Mouse (Mus musculus) heart, adult 2 months (tissue): ENCODE measurements around the gene Zcwpw1. TPM values are rescaled to one million over a fixed set of nuclear protein-coding genes. Genes with fewer than 3 reads are reported as not detected.
A peak's percentile ranks its signal among the peaks of the same experiment; 100 is the strongest.

ENCODE experiments used
- DNase-seq, 2 experiments: peaks; one replicate each; pipeline ENCODE4 v3.0.0; 2021
- H3K27ac ChIP-seq: fragments of 200-600 bp; 2 replicates; pipeline ENCODE4 v1.8.1; 2022
- H3K27me3 ChIP-seq: fragments of 200-500 bp; 2 replicates; pipeline ENCODE4 v1.6.1; 2012; ENCODE audit warnings: mild to moderate bottlenecking, low read length, inconsistent platforms, mixed read lengths; ENCODE audit not compliant: control insufficient read depth, insufficient read depth
- H3K36me3 ChIP-seq: fragments of 200-500 bp; 2 replicates; pipeline ENCODE4 v1.6.1; 2012; ENCODE audit warnings: low read length, inconsistent platforms; ENCODE audit not compliant: control insufficient read depth, insufficient read depth
- H3K4me1 ChIP-seq: fragments of 200-500 bp; 2 replicates; pipeline ENCODE4 v1.6.1; 2011; ENCODE audit warnings: low read length; ENCODE audit not compliant: control insufficient read depth, insufficient read depth
- H3K4me3 ChIP-seq: fragments of 200-600 bp; 2 replicates; pipeline ENCODE4 v1.8.1; 2022
- H3K79me2 ChIP-seq: fragments of 200-500 bp; replicated peaks from 2 replicates; pipeline ENCODE4 v1.6.1; 2012; ENCODE audit warnings: mild to moderate bottlenecking, inconsistent platforms, low read length, moderate library complexity, mixed read lengths; ENCODE audit not compliant: control insufficient read depth, insufficient read depth
- H3K9ac ChIP-seq: fragments of 200-500 bp; 2 replicates; pipeline ENCODE4 v1.6.1; 2012; ENCODE audit warnings: low read depth, mild to moderate bottlenecking, control low read depth, inconsistent platforms, low read length, mixed read lengths
- CTCF ChIP-seq: fragments of 200-600 bp; IDR thresholded peaks from 2 replicates; pipeline ENCODE4 v1.8.1; 2022; ENCODE audit warnings: antibody characterized with exemption, mild to moderate bottlenecking, moderate library complexity
- EP300 ChIP-seq: fragments of 200-500 bp; IDR thresholded peaks from 2 replicates; pipeline ENCODE4 v1.6.1; 2011; ENCODE audit warnings: low read depth, low read length, control low read depth; ENCODE audit not compliant: insufficient read depth
- POLR2A ChIP-seq: fragments of 200-500 bp; IDR thresholded peaks from 2 replicates; pipeline ENCODE4 v1.6.1; 2011; ENCODE audit warnings: mild to moderate bottlenecking, low read depth, low read length, control low read depth; ENCODE audit not compliant: insufficient read depth
- WGBS: fragments of 180-500 bp; shearing (Covaris S2); methylation state at CpG from one replicate; pipeline ENCODE4 v1.1.7; 2018; 5-methylcytosine and 5-hydroxymethylcytosine counted together
- intact Hi-C: fragments of 180-260 bp; cut with DNase I; formaldehyde crosslinking; loops from one replicate; pipeline ENCODE4 v1.15.1; 2025
- polyA plus RNA-seq: library from polyadenylated mRNA; depleted of rRNA; stranded (reverse); fragments of >200 nt; gene quantifications from 2 replicates; pipeline ENCODE4 v1.2.3, GENCODE M21; 2012
- total RNA-seq, 2 experiments: library from RNA; stranded (reverse); gene quantifications; 2 replicates each; pipeline ENCODE4 v1.2.3; 2021

Zcwpw1 gene
- total and polyA plus RNA-seq, 3 experiments, result 0.39 to 0.52 (median 0.44) TPM

- intact Hi-C loops, result loop anchor here (5.0 to 10.0 kb wide), 3 partner anchors 284 to 804 kb away; partner anchors contain the start of genes Plod3, Pop7, Zfp113 and Znhit1
- peaks cover 4% of the 10 kb centered on the region; the same call in 1 of the 2 replicates for H3K79me2 ChIP-seq
- peaks cover 14% of the 10 kb centered on the region for H3K4me1 ChIP-seq
- no peak overlapping the region for H3K9ac ChIP-seq
- no peak overlapping the region for H3K4me3 ChIP-seq
- peaks cover 5% of the 10 kb centered on the region for H3K36me3 ChIP-seq
- WGBS, result 98% methylated on average over 2 of the region's 2 CpGs
- no peak overlapping the region for H3K27ac ChIP-seq
- TF ChIP-seq CTCF (no peak), EP300 (no peak), POLR2A (no peak)
- no peaks in the 10 kb centered on the region for H3K27me3 ChIP-seq
- DNase-seq, result no peak
Measured at GRCm38 (mm10) chr5:137788946-137789531, 1.4 kb downstream of the Zcwpw1 start.

DNA sequence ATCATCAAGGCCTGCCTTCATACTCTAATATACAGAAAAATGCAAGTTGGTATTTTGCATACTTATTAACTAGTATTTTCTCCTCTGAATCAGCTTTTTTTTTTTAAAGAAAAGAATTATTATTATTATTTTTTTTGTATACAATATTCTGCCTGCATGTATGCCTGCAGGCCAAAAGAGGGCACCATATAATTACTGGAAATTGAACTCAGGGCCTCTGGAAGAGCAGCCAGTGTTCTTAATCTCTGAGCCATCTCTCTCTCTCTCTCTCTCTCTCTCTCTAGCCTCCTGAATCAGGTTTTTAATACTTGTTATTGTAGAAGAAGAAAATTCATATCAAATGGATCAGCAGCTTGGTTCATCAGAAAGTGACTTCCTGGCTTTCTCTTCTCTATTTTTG is 4.0 kb downstream of the Zcwpw1 start:
- intact Hi-C loops, result loop anchor here (2.0 to 5.0 kb wide), 3 partner anchors 85 to 181 kb away; no protein-coding TSS in a partner anchor
- Histone ChIP-seq H3K27me3 (no peaks in the 10 kb centered on the region), H3K36me3 (no peaks in the 10 kb centered on the region), H3K79me2 (no peaks in the 10 kb centered on the region), H3K4me1 (peaks cover 3% of the 10 kb centered on the region; the same call in 1 of the 2 replicates), H3K27ac (no peak overlapping the region), H3K4me3 (no peak overlapping the region), H3K9ac (no peak overlapping the region)
- no peak for DNase-seq
- TF ChIP-seq POLR2A, result no peak
- peak; percentile 73 for TF ChIP-seq CTCF

DNA sequence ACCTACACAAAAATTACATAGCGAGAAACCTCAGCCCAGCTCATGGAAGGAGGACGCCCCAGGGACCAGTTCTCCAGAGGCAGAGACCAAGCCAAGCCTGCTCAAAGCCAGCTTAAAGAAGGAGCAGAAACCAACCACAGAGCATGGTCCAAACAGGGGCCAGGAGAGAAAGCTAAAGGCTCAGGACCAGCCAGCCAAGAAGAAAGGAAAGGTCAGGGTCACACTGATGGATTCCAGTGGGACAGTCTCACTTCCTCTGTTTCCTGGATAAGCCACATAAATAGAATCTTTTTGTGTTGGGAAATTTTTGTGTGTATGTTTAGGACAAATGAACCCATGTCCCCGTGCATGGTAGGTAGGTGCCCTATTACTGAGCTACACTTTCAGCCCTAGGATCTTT is 9.0 kb downstream of the Zcwpw1 start:
- no peaks in the 10 kb centered on the region; the same call in 1 of the 2 replicates for H3K36me3 ChIP-seq
- no peaks in the 10 kb centered on the region for H3K79me2 ChIP-seq
- H3K27me3 ChIP-seq, result no peaks in the 10 kb centered on the region
- intact Hi-C loops, result no loop called here
- TF ChIP-seq CTCF (no peak), POLR2A (no peak), EP300 (no peak)
- no peak overlapping the region for H3K27ac ChIP-seq
- 48% methylated on average over 3 of the region's 3 CpGs for WGBS
- no peak overlapping the region for H3K9ac ChIP-seq
- DNase-seq, result no peak
- H3K4me3 ChIP-seq, result no peak overlapping the region
- H3K4me1 ChIP-seq, result no peaks in the 10 kb centered on the region

DNA sequence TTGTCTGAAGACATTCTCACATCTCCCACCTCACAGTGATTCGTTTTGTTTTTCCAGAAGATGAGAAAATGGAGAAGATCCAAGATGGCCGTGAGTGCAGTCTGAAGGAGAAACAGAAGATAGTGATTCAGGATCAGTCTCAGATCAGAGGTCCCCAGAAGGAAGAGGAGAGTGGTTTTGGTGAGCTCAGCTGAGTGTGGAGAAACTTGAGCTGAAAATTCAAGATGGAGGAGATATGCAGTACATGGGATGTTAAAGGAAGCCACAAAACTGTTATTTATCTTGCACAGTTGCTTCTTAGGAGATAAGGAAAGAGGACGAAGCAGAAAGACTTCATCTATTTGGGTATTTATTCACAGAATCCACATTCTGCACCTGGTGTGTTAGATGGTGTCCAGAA is 13.3 kb downstream of the Zcwpw1 start:
- no peak overlapping the region for H3K4me3 ChIP-seq
- H3K9ac ChIP-seq, result no peak overlapping the region
- H3K4me1 ChIP-seq, result no peaks in the 10 kb centered on the region
- DNase-seq, result no peak
- H3K36me3 ChIP-seq, result no peaks in the 10 kb centered on the region; the same call in 1 of the 2 replicates
- intact Hi-C loops, result no loop called here
- no peaks in the 10 kb centered on the region for H3K79me2 ChIP-seq
- WGBS, result 60% methylated on average over 3 of the region's 3 CpGs
- no peak overlapping the region for H3K27ac ChIP-seq
- no peak for TF ChIP-seq CTCF
- TF ChIP-seq EP300, result no peak
- TF ChIP-seq POLR2A, result no peak
- no peaks in the 10 kb centered on the region for H3K27me3 ChIP-seq

DNA sequence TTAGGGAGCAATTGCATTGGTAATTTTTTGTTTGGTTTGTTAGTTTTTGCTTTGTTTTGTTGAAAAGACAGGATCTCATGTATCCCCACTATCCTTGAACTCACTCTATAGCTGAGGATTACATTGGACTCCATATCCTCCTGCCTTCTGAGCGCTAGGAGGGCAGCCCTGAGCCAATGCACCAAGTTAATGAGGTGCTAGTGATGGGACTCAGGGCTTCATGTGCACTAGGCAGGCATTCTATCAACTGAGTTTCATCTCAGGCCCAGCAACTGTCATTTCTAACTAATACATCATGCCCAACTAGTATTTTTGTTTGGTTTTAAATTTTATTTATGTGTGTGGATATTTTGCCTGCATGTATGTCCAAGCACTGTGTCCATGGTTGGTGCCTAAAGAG is 18.6 kb downstream of the Zcwpw1 start:
- intact Hi-C loops, result no loop called here
- Histone ChIP-seq H3K36me3 (no peaks in the 10 kb centered on the region), H3K4me3 (no peak overlapping the region), H3K4me1 (no peaks in the 10 kb centered on the region), H3K9ac (no peak overlapping the region), H3K27me3 (no peaks in the 10 kb centered on the region), H3K79me2 (no peaks in the 10 kb centered on the region), H3K27ac (no peak overlapping the region)
- TF ChIP-seq EP300, result no peak
- TF ChIP-seq POLR2A, result no peak
- TF ChIP-seq CTCF, result no peak
- WGBS, result 91% methylated on average over 1 of the region's 1 CpGs
- no peak for DNase-seq

GRCm38 (mm10) chr5:137808316-137808715 is 20.7 kb downstream of the Zcwpw1 start:
- H3K4me3 ChIP-seq, result no peak overlapping the region
- H3K36me3 ChIP-seq, result no peaks in the 10 kb centered on the region
- no peak overlapping the region for H3K9ac ChIP-seq
- 91% methylated on average over 5 of the region's 5 CpGs for WGBS
- intact Hi-C loops, result no loop called here
- H3K27me3 ChIP-seq, result no peaks in the 10 kb centered on the region
- H3K79me2 ChIP-seq, result no peaks in the 10 kb centered on the region
- DNase-seq, result no peak
- no peaks in the 10 kb centered on the region for H3K4me1 ChIP-seq
- H3K27ac ChIP-seq, result no peak overlapping the region
- no peak for TF ChIP-seq EP300
- no peak for TF ChIP-seq POLR2A
- TF ChIP-seq CTCF, result no peak
